ENCODE assay signal across 8 mouse cellular contexts in the genomic region with DNA sequence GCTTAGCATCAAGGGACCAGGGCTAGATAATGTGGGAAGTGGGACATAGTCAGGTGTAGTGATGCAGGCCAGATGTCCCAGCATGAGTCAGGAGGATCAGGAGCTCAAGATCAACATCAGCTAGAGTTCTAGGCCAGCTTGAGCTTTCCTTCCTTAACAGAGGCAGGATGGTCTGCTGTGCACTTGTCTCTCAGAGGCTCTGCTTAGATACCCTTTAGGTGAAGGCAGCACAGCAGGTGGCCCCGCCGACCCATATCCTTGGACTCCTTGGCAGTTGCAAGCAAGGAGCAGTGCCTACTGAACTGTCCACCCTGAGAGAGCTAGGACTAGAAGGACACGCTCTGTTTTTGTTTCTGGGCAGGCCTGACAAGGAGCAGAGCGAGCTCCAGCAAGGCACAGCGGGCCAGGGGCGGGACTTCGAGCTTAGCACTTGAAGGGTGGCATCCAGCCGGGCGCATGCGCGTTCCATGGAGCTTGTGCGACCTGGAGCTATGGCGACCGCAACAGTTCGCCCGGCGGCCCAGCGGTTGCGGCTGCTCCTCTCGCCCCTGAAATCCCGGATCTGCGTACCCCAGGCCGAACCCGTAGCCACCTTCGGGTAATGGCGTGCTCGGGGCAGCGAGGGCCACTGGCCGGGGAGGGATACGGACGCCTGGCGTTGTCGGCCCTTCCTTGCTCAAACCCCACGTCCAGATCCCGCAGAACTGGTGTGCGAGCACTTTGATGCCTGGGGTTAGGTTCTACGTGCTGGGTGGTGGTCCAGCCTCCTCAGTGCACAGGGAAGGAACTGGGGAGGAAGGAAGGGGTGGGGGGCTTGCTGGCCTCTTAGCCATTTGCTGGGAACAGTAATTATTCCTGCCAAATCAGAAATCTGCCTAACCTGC. TPM values are rescaled to one million over a fixed set of nuclear protein-coding genes. Genes with fewer than 3 reads are reported as not detected.
DNase-seq lines count a peak whose midpoint lies in the region; ATAC-seq lines count a peak whose summit lies in the region.

Gene Bphl, plus strand, starts transcription at position 426 of the 884 bp plus-strand sequence.

- H3K9me3 ChIP-seq in hindbrain, embryonic 11.5 days (ENCODE audit: control insufficient read depth, low read length): no peaks in the 10 kb centered on the region

- H3K4me3 ChIP-seq in hindbrain, embryonic 11.5 days (ENCODE audit: low read depth, low read length): peak within 1 kb of the TSS; percentile 64

- no peaks in the 10 kb centered on the region for H3K4me1 ChIP-seq in hindbrain, embryonic 11.5 days (replicated peaks; ENCODE audit: control insufficient read depth, insufficient read depth, low read length)

- no peaks in the 10 kb centered on the region for H3K27me3 ChIP-seq in hindbrain, embryonic 11.5 days (ENCODE audit: control insufficient read depth, insufficient read depth, low read length)

- H3K27ac ChIP-seq in hindbrain, embryonic 11.5 days (ENCODE audit: low read depth, low read length): peak within 1 kb of the TSS; percentile 61

- under 1% methylated on average over 37 of the region's 37 CpGs for WGBS in hindbrain, embryonic 11.5 days

- ATAC-seq in hindbrain, embryonic 11.5 days (ENCODE audit: low FRiP score): peak; percentile 96

- H3K4me2 ChIP-seq in hindbrain, embryonic 11.5 days (replicated peaks; ENCODE audit: low read depth, low read length): peak within 1 kb of the TSS; percentile 52

- DNase-seq in Muller cell, postnatal 12 days (ENCODE audit: inconsistent ontology term): peak; percentile 95
- DNase-seq in cerebellum, adult 9-11 months: peak; percentile 96
- peak; percentile 87 to 94 for DNase-seq in frontal cortex, adult 2 months (ENCODE audit: extremely low spot score in 1 of 2, low spot score in 1 of 2)
- peak; percentile 96 for DNase-seq in hindbrain, embryonic 11.5 days (ENCODE audit: low spot score)
- DNase-seq in layer of hippocampus, postnatal 10 days (ENCODE audit: low spot score in 2 of 2): peak; percentile 89 to 95
- DNase-seq in lung, postnatal 10 days: peak; percentile 96
- DNase-seq in ovary, postnatal 36 days (ENCODE audit: low spot score): peak; percentile 94
- peak; percentile 91 for DNase-seq in thymus, postnatal 25 days

- no peaks in the 10 kb centered on the region for H3K36me3 ChIP-seq in hindbrain, embryonic 11.5 days (ENCODE audit: control insufficient read depth, insufficient read depth, low read length)

- H3K9ac ChIP-seq in hindbrain, embryonic 11.5 days (ENCODE audit: low read depth, low read length): peak within 1 kb of the TSS; percentile 88

RNA-seq across cellular contexts. Expression of gene Bphl, which starts in this region (rescaled TPM):
- 47.1 and 56.5 TPM in 2 replicates for polyA plus RNA-seq in frontal cortex, adult 2 months (2012; rRNA removed)
- 30.3 and 31.1 TPM in 2 replicates for polyA plus RNA-seq in hindbrain, embryonic 11.5 days (2014; fragmentation: Nextera tagmentation; extraction: Ambion mirVana)
- 10 to 100 TPM; 34.6 to 35.9 TPM for total RNA-seq in layer of hippocampus, postnatal 10 days (2021)

Comparison
In these comparisons a context has a peak if more than half of its experiments do, and no peak if none do; other contexts are left out.
1. Peak in every context shown above with its lines: DNase-seq, ATAC-seq, H3K4me3 ChIP-seq and H3K27ac ChIP-seq.